Mouse (Mus musculus): ENCODE measurements around the gene Myh9. TPM values are rescaled to one million over a fixed set of nuclear protein-coding genes. Genes with fewer than 3 reads are reported as not detected.
"Not testable (repeated sequence)": the region's sequence is repeated elsewhere in the genome, so short reads cannot be mapped to it uniquely, and the experiment has no call there.

Myh9 gene
- total RNA-seq, 4 experiments from 2014 or later: 72.5 to 127 (median 97.2) TPM

GRCm38 (mm10) chr15:77757586-77758226, 84.3 kb downstream of the Myh9 start:
- DNase-seq (ENCODE audit: low spot score): no peak

DNA sequence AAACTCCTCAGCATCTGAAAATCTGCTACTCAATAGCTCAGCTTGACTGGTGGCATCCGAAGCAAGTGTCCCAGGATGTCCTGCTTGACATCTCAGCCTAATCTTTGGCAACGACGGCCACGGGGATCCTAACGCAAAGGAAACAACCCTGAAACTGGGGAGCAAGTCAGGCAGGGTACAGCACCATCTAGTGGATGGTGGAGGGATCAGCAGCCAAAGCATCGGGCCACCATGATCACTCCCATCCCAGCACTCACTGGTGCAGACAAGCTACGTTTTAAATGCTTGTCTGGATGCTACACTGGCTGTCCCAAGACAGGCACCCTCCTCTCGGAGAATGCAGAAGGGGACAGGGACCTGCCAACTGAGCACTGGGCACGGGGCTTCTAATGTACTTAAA, 85.1 kb downstream of the Myh9 start, which contains the start of gene Apol8:
Gene Apol8, minus strand, starts transcription at position 156 of the 400 bp plus-strand sequence.
- DNase-seq (ENCODE audit: low spot score): peak; percentile 46

DNA sequence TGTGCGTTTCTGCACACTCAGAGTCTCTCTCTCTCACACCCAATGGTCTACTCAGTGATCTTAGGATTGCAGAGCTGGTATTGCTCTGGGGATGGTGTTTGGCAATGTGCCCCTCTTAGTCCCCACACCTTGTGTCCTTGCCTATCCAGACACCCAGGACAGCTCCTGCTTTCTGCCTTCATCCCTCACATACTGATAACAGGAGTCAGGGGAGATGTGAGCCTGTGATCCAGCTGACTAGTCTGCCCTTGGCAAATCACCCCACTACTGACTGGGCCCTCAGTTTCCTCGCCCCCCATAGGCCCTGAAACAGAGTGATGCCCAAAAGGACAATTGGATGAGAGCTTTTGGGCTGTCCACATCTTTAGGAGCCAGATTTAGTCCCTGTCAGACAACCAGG, 85.9 kb downstream of the Myh9 start:
- no peak for DNase-seq (ENCODE audit: low spot score)

GRCm38 (mm10) chr15:77755132-77755531, 86.8 kb downstream of the Myh9 start:
- DNase-seq (ENCODE audit: low spot score): no peak

DNA sequence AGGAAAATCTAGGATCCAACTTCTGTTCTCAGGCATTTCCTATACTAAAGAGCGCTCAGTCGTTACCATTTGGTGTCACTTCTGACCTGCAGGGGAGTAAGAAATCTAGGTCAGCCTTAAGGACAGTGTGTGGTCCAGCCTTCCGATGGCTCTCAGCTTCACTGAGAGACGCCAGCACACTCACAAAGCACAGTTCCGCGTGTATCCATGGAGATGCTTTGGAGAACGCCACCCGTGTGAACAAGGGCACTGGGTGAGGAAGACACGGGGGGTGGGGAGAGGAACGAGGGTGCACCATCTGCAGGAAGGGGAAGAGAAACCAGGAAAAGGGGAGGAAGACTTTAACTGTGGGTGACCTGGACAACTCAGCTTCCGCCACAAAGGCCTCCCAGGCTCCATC, 89.5 kb downstream of the Myh9 start:
- DNase-seq (ENCODE audit: low spot score): no peak

DNA sequence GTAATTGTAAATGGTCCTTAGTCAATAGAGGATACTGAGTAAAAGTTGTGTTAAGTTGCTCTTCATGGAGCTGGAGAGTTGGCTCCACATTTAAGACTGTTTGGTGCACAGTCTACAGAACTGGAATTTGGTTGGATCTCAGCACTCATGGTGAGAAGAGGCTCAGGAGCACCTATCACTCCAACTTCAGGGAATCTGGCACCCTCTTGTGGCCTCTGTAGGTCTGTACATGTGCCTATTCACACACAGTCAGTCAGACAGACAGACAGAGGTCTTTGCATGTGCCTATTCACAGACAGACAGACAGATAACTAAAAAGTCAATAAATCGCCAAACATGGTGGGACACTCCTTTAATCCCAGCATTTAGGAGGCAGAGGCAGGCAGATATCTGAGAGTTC, 91.5 kb downstream of the Myh9 start:
- peak; percentile 47 for DNase-seq (ENCODE audit: low spot score)

DNA sequence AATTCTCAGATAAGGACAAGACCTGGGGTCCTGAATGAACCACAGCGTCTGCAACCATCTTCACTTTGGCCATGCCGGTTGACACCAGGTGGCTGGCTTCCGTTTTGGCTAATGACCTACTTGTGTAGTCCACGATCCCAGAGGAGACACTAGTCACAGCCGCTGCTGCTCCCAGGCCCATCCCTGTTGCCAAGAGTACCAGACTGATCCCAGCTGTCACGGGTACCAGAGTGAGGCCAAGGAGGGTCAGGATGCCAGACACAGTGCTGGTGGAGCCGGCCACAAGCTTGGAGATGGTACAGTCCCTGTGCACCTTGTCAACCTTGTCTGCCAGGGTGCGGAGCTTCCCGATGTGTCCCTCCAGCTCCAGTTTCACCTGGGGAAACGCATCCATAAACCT, 92.3 kb downstream of the Myh9 start:
- no peak for DNase-seq (ENCODE audit: low spot score)

- no peak for DNase-seq (ENCODE audit: low spot score)
Measured at GRCm38 (mm10) chr15:77748414-77748813, 93.6 kb downstream of the Myh9 start.

- no peak for DNase-seq (ENCODE audit: low spot score)
Measured at GRCm38 (mm10) chr15:77746326-77746725, 95.6 kb downstream of the Myh9 start.

GRCm38 (mm10) chr15:77745081-77745480, 96.9 kb downstream of the Myh9 start:
- no peak for DNase-seq (ENCODE audit: low spot score)

DNA sequence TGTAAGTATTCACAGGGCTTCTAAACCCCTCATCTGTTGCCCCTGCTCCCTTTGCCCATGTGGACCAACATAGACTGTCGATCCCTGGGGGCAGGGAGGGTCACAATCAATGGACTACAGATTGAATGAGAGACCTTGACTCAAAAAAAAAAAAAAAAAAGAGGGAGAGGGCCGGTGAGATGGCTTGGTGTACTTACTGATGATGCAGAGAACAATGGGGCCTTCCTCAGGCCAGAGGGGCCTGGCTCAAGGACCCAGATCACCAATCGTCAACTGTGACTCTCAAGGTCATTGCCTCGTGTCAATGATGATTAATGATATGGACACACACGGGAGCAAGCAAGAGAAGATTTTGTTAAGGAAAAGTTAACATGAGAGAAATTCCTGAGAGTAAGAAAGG, 97.3 kb downstream of the Myh9 start:
- DNase-seq (ENCODE audit: low spot score): no peak

DNA sequence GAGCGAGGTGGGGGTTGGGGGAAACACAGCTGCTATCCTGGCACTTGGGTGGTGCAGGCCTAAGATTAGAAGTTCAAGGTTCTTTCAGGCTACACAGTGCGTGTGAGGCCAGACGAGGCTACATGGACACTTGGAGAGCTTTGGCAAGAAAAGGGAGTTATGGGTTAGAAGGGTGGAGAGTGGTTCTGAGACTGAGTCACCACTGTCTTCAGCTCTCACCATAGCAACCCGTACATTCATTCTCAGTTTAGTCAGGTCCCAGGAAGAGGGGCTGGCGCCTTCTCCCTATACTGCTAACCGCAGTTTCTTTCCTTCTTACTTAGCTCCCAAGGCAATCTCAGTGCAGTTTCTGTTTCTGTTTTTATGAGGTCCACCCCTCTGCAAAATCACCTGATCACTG, 100.4 kb downstream of the Myh9 start:
- not testable (repeated sequence) for DNase-seq (ENCODE audit: low spot score)

DNA sequence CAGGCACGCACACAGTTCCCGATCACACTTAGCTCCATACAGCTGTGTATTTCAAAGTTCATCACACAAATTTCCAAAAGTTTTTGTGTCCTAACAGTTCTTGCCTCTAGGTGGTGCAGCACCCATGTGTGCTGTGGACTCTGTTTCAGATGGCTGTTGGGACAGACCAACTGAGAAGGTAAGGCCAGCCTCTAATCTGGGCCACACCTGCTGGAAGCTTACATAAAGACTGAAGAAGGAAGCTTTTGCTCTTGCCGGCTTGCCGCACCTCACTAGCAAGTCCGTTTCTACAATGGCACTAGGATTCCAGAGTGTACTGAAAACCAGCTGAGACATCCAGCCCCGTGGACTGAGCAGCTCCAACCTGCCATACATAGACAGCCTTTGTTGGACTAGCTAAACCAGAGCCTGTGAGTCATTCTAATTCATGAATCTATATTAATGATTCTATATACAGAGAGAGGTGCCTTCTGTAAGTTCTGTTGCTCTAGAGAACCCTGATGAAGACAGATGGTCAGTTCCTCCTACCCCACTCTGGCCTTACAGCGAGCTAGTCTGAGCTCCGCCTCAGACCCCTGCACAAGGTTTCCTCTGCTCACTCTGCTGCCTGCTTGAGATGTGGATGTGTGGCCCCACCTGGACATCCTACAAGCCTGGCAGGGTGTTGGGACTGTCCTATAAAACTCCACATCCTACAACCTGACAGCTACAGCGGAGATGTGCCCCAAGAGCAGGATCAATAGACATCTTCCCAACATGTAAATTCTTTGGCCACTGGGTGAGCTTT, 101.3 kb downstream of the Myh9 start:
- DNase-seq (ENCODE audit: low spot score): no peak

DNA sequence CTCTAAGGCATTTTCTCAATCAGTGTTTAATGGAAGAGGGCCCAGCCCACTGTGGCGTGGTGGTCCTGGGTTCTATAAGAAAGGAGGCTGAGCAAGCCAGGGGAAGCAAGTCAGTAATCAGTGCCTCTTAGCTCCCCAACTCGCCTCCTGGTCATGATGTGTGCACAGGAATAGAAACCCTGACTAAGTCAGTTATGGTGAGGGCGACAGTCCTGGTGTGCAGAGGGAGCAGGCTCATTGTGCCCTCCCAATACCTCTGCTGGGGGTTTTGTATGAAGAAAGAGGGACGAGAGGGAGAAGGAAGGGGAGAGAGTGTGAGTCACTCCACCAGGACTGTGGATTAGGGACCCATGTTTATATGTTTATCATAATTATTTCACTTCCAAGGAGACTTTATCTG, 108.1 kb downstream of the Myh9 start:
- not testable (repeated sequence) for DNase-seq (ENCODE audit: low spot score)

GRCm38 (mm10) chr15:77733380-77733779, 108.6 kb downstream of the Myh9 start:
- DNase-seq (ENCODE audit: low spot score): not testable (repeated sequence)

DNA sequence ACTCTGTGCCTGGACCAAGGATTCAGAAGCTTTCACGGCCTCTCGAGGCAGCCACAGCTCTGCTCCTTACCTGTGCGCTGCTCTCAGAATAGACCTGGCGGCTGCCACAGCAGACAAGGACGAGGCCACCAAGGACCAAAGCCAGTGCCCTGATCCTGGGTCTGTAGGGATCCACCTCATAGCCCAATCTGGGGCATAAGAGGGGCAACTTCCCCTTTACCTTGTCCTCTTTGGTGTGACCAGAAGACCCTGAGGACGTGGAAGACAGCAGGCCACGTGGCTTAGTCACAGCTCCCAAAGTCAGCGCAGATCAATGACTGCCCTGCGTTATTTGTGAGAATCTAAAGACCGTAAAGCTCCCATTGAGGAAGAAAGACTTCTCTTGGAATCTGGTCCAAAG, 109.1 kb downstream of the Myh9 start:
- DNase-seq (ENCODE audit: low spot score): not testable (repeated sequence)

DNA sequence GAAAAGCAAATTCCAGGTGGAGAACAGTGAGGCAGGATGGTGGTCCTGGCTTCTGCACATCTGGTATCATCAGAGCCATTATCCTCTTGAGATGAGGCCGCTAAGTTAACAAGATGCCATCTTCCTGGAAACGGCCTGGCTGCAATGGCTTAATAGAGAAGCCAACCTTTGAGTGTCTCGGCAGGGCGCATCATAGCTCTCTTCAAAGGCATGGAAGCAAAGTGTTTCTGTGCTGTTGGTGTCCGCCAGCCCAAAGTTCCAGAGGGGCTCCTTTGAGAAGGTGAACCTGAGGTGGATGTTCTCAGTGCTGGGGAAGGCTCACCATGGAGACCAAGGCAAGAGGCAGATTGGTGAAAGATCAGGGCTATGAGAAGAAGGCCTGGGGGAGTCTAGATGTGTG, 110.4 kb downstream of the Myh9 start:
- DNase-seq (ENCODE audit: low spot score): no peak

- not testable (repeated sequence) for DNase-seq (ENCODE audit: low spot score)
Measured at GRCm38 (mm10) chr15:77728739-77729138, 113.2 kb downstream of the Myh9 start, which contains the start of gene Apol9b. TSS of gene Apol9b (plus strand) at chr15:77729039.

DNA sequence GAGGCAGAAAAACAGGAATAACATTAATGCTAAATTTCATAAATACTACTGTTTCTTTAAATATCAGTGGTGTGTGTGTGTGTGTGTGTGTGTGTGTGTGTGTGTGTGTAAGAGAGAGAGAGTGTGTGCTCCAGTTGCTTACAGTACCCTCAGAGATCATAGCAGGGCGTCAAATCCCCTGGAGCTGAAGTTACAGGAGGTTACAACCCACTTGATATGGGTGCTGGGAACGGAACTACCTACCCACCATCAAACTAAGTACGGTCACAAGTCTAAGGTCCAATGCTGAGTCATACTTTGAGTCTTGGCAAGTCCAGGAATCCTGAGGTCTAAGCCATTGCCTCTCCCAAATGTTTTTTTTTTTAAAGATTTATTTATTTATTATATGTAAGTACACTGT, 114.2 kb downstream of the Myh9 start:
- DNase-seq (ENCODE audit: low spot score): not testable (repeated sequence)

DNA sequence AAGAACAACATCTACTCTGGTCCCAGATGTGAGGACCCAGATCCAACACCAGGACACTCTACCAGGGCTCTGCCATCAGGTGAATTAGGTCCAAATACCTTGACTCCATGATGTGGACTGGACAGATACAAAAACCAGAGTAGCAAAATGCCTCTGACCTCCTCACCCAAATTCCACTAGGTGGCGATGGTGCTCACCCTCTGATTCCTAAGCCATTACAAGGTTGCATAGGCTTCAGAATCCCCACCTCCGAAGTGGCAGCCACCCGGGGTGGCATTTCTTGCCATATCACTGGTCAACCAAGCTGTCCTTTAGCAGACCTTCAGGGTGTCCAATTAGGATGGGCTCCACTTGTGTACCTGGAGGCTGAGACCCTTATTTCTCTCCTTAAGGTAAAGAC, 114.8 kb downstream of the Myh9 start:
- not testable (repeated sequence) for DNase-seq (ENCODE audit: low spot score)

DNA sequence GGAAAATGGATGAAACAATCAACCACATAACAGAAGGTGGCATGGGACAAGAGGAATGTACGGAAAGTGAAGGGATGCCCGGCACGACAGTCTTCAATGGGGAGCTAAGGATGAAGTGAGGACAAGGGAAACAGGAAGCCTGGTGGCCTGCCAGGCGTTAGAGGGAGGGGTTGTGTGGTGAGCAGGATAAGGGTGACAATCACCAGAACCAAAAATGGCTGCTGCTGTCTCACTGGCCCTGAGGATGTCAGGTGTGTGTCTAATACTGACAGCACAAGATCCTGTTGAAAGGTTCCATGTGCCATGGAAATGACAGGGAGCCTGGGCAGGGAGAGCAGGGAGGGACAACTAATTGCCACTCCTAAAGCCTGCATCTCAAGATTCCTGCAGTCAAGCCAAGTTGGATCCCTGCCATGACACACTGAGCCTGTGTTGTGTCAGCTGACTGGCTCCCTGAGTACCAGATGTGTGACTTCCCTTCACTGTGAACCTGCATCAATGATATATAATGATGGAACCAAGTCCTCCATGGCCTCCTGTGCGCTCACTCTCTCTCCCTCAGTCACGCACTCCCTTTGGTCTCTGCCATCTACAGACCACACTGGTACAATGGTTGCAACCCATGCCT, 116.5 kb downstream of the Myh9 start:
- DNase-seq (ENCODE audit: low spot score): not testable (repeated sequence)

GRCm38 (mm10) chr15:77724208-77724911, 117.6 kb downstream of the Myh9 start:
- not testable (repeated sequence) for DNase-seq (ENCODE audit: low spot score)

Data from heart, adult 8-10 months (tissue).